Mouse (Mus musculus) macrophage (primary cell): ENCODE measurements around the gene Zic1. TPM values are rescaled to one million over a fixed set of nuclear protein-coding genes. Genes with fewer than 3 reads are reported as not detected.

Source experiments
- polyA plus RNA-seq: library from polyadenylated mRNA; stranded (reverse); fragments of 250-400 nt; gene quantifications from 3 replicates; pipeline ENCODE4 v1.2.4, GENCODE M21; 2018; ENCODE audit warnings: inconsistent platforms

Gene Zic1
- polyA plus RNA-seq, 1 experiment from 2014 or later, result not detected

Other genes starting within 250 kb of the Zic1 start
- gene Zic4, start 3.4 kb downstream of the Zic1 start, polyA plus RNA-seq, result not detected in 3 replicates